Mouse (Mus musculus) right cerebral cortex, postnatal 36 days (tissue): Measurements from ENCODE around the gene Apobec1.
"Not testable (repeated sequence)": the region's sequence is repeated elsewhere in the genome, so short reads cannot be mapped to it uniquely, and the experiment has no call there.

Source experiments
- DNase-seq, 2 experiments: peaks; one replicate each; pipeline ENCODE4 v3.0.0; 2022; ENCODE audit warnings: low spot score in 2 of 2, mixed read lengths in 1 of 2

The Apobec1 gene

DNA sequence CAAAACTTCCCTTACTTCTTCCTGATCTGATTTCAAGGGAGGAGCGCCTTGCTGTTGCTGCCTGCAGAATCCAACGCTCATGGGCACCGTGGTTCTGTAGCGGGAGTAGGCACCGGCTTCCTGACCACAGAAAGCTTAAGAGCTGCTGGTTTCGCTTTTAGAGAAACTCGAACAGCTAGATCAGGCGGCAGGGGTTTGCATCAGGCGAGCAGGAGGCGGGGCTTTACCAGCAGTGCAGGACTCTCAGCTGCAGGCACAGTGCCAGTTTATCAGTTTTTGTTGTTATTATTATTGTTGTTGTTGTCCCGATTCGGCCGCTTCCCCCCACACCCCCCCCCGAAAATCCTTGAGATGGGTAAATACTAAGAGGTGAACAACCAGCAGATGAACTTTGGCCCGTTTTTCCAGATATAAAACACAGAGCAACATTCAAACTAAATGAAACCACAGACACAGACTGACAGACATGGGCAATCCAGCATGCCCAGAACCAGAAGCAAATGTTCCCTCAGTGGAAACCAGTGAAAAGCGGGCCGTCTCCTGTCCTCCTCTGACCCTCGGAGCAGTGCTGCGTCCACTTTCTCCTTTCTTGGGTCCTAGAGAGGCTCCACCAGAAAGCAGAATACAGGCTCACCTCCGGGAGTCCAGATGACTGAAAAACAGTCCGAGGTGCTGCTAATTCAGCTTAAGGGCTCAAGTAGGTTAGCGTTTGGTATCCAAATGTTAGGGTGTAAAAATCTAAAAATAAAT, at the start of gene Apobec1:
Apobec1 (minus strand) TSS at position 203 of the 750 bp plus-strand sequence.
- DNase-seq = peak; percentile 8 to 12

DNA sequence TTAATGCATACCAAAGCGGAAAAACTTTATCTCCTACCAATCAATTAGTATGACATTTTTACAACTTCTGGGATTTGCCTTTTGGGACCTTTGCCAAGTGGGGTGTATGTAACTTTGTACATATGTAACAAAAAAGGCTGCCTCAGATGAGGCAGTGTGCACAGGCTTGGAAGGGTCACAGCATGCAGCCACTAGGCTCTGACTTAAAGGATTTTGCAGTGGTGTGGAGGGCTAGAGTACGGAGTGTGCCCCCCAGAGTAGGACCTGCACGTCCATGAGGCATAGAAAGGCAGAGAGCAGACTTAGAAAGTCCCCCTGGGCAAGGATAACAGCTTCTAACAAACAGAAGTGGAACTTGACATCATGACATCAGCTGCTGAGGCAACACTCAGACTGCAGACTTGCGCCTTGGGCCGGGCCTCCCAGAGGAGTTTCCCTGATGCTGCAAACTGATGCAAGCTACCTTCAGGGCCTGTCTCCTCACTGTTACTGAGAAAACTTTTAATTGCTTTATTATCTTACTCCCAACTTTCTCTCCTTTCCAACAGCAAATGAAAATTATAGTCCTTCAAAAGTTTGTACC, 48.2 kb upstream of the Apobec1 start:
- no peak for DNase-seq

DNA sequence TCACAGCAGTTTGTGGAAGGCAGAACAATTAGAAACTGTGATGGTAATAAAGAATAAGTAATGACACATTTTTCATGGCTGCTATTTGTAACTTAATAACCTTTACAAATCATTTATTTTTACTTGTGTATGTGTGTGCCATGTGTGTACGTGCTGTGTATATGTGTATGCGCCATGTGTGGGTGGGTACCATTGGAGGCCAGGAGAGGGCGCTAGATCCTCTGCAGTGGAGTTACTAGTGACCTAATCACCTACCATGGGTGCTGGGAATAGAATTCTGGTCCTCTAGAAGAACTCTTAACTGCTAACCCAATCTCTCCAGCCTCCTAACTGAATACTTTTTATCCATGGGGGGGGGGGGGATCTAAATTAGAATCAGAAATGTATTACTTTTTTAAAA, 47.7 kb upstream of the Apobec1 start:
- DNase-seq = no peak

DNA sequence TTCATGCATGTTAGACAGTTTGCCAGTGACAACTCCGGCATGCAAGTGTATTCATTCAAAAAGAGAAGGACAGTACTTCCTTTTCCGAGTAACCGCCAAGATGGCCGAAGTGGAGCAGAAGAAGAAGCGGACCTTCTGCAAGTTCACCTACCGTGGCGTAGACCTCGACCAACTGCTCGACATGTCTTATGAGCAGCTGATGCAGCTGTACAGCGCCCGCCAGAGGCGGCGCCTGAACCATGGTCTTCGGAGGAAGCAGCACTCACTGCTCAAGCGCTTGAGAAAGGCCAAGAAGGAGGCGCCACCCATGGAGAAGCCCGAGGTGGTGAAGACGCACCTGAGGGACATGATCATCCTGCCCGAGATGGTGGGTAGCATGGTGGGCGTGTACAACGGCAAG, 42.0 kb upstream of the Apobec1 start:
- not testable (repeated sequence) for DNase-seq

DNA sequence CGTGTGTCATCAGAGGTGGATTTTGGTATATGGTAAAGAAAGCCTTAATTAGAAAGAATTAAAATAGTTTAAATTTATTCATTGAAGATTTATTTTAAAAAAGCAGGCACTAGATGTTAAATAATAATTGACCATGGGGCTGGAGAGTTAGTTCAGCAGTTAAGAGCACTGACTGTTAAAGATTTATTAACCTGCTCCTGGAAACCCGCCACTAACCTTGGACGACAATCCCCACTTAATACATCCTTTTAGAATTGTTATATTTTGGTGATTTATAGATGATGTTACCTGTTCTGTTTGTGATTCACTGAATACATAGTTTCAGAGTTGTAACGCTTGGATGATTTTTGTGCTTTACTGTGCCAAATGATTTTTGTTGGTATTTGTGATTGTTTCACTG, 35.3 kb upstream of the Apobec1 start:
- not testable (repeated sequence) for DNase-seq

DNA sequence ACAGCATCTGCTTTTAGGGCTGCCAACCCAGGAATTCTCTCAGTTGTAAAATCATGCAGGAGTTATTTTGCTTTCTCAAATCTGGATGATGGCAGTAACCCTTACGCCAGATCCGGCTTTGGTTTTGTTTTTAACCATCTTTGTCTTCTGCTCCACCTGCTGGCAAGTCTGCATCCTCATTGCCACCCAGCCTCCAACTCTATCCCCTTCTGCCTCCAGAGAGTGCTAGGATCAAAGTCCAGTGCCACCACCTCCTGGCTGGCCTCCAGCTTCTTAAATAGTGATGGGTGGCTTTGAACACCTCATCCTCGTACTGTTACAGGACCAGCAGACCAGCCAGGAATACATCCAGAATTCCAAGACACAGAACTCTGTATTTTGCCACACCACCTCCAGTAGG, 34.4 kb upstream of the Apobec1 start:
- no peak for DNase-seq

DNA sequence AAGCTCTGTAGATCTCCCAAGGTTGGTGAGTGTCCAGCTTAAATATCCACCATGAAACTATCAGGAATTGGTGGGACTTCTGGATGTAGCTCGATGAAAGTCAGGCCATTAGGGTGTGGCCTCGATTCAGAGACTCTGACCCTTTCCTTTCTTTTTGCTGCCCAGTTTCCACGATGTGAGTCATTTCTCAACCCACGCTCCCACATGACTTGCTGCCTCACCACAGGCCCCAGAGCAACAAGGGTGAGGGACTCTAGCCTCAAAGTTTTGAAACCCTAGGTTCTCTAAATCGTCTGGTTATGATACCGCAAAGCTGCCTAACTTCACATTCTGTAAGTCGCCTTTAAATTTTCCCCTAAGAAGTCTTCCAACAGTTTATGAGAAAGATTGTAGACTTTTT, 33.1 kb upstream of the Apobec1 start:
- no peak for DNase-seq

DNA sequence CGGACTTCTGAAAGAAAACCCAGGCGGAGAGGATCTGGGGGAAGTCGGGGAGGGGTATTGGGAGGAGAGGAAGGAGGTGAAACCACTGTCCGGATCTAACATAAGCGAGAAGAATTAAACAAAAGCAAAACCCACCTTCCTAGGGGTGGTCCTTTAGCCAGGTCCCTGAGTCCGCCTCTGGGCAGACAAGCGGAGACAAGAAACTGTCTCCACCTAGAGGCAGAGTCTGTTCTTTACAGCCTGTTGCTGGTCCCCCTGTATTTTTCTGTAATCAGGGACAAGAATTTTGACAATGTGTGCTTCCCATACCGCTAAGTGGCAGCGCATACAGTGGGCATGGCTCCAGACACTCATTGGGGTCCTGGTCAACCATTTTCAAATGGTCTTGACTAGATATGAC, 31.2 kb upstream of the Apobec1 start:
- no peak for DNase-seq

DNA sequence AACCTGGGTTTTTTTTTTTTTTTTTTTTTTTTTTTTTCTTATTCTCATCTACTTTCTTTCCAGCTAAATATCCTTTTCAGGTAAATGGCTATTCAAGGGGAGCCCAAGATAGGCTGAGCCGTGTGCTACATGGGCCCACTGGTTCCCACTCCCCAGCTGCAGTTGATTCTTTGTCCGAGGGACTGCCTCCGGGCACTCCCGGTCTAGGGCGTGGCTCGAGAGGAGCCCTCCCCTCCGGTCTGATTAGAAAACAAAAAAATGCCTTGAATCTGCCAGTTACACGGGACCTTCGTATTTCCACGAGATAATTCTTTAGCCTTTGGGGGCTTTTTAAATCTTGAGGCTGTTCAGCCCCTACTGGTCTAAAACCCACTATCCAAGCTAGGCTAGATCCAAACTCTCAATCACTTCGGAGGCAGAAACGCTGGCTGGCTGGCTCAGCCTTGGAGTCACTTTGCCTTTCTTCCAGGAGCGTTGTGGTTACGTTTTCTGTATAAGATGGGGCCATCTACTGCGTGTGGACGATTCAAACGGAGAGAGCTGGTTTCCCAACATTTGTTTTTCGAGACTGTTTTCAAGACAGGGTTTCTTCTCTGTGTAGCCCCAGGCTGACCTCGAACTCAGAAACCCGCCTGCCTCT, 25.3 kb upstream of the Apobec1 start:
- DNase-seq = no peak

DNA sequence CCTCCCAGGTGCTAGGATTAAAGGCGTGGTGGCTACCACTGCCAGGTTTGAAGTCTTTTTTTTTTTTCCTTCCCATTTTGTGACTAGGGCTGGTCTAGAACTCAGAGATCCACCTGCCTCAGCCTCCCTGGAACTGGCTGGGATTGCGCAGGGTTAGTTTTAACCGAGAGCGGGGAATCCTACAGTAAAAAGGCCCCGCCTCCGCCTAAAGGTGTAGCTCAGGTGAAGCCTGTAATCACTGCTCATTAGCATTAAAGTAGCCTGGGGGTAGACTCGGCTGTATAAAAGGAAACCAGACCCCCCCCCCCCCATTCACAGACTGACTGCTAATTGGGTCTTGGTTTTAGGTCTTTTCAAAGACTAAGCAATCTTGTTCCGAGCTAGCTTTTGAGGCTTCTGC, 23.9 kb upstream of the Apobec1 start, which contains the start of gene Dppa3:
Dppa3 (plus strand) TSS at position 301 of the 400 bp plus-strand sequence.
- no peak for DNase-seq

DNA sequence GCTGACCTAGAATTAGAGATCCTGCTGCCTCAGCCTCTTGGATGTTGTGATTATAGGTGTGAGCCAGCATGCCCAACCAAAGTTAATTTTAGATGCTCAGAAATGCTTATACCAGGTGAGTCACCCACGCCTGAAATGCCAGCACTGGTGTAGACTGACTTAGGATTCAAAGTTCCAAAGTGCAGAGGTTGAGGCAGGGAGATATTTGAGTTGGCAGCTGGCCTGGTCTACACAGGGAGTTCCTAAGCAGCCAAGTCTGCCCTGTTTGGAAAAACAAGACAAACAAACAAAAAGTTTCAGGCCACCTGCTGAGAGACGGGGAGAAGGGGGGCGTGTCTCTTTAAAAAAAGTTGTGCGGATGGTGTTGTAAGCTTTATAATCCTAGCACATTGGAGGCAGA, 22.9 kb upstream of the Apobec1 start:
- DNase-seq = no peak

DNA sequence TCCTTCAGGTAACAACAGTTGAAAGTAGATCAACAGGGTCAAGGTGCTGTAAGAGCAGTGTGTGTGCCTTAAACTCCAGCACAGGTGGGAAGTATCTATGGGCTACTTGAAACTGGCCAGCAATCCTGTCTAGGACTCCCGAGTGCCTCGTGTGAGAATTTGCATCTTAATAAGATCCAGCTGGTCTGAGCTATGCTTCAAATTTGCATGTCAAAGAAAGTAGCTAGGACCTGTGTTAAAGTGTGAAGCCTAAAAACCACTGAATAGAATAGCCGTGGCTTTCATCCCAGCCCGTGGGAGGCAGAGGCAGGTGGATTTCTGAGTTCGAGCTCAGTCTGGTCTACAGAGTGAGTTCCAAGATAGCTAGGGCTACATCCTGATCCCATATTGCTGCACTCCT, 22.2 kb upstream of the Apobec1 start:
- DNase-seq = no peak

DNA sequence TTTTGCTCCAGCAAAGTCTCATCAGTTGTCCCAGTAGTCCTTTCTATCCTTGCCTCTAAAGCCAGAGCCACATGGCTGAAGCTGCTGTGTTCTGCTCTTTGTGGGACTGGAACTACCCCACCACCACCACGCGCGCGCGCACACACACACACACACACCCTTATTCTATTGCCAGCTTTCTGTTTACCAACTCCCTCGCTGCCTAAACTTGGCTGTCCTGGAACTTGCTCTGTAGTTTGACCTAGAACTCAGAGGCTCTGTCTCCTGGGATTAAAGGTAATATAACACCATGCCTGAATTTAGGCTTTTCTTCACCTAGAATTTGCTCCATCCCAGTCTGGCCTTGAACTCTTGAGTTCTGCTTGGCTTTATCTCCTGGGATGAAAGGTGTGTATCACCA, 18.8 kb upstream of the Apobec1 start:
- DNase-seq = no peak

DNA sequence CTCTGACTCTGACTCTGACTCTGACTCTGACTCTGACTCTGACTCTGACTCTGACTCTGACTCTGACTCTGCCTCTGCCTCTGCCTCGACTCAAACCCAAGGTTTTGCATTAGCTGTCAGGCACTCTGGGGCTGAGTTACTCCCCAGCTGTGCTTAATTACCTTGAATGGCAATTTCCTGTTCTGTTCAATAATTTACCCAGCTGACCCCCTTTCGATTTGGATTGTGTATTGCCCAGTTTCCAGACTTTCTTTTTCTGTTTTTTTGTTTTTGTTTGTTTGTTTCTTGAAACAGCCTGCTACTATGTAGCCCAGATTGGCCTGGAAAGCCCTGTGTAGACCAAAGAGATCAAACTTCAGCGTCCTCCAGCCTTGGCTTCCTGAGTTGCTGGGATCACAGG, 13.8 kb upstream of the Apobec1 start:
- DNase-seq = no peak

DNA sequence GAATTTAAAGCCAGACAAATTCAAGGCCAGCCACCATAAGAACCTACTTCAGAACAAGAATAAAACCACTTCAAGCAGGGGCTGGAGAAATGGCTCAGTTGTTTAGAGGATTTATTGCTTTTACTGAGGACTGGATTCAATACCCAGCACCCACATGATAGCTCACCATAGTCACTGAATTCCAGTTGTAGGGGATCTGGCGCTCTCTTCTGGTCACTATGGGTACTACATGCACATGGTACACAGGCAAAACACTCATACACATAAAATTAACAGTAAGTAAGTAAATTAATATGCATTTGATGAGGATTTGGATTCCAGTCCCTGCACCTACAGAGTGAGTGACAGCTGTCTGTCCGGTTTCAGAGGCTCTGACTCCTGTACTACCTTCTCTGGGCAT, 11.8 kb upstream of the Apobec1 start:
- DNase-seq = no peak

DNA sequence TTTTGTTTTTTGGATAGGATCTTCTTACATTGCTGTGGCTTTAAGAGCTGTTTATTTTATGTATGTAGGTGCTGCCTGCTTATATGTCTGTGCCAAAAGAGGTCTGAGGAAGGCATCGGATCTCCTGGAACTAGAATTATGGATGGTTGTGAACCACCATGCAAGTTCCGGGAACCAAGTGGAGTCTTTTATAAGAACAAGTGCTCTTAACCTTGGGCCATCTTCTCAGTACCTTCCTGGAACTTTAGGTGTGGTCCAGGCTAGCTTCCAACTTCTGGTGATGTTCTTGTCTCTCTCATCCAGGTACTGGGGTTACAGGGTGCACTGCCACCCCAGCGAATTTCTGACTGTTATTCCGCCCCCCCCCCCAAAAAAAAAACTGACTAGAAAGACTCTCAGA, 10.2 kb upstream of the Apobec1 start:
- DNase-seq = no peak

DNA sequence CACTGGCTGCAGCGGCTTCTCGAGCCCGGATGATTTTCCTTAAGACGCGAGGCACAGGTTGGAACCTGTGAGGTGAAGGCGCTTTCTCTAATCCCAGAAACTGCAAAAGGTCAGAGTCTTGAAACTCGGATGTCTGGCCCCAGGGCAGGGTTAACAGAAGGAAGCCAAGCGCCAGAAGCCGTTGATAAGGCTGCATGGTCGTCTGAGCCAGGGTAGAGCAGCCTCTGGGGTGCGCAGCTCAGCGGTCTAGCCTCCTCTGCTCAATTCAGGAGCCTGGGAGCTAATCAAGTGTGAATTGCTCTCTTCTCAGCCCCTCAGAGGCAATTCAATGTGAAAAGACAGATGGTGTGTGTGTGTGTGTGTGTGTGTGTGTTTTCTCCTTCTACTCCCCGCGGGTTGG, 7.5 kb upstream of the Apobec1 start, which contains the start of gene Gdf3:
Gdf3 (minus strand) TSS at position 317 of the 400 bp plus-strand sequence.
- DNase-seq = no peak

DNA sequence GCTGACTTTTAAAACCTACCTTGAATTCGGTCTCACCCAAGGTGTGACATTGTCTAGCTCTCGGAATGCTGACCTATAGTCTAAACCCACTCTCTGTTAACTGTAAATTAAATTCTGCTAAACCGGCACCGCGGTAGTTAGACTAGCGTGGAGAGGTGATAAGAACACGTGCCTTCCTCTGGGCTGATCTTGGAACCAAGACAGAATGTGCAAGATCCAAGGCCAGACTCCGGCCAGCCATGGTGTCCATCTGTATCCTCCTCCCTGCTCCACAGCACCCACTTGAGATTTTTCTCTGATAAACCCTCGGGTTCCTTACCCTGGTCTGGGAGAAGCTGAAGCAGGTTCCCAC, 7.1 kb upstream of the Apobec1 start:
- DNase-seq = no peak

DNA sequence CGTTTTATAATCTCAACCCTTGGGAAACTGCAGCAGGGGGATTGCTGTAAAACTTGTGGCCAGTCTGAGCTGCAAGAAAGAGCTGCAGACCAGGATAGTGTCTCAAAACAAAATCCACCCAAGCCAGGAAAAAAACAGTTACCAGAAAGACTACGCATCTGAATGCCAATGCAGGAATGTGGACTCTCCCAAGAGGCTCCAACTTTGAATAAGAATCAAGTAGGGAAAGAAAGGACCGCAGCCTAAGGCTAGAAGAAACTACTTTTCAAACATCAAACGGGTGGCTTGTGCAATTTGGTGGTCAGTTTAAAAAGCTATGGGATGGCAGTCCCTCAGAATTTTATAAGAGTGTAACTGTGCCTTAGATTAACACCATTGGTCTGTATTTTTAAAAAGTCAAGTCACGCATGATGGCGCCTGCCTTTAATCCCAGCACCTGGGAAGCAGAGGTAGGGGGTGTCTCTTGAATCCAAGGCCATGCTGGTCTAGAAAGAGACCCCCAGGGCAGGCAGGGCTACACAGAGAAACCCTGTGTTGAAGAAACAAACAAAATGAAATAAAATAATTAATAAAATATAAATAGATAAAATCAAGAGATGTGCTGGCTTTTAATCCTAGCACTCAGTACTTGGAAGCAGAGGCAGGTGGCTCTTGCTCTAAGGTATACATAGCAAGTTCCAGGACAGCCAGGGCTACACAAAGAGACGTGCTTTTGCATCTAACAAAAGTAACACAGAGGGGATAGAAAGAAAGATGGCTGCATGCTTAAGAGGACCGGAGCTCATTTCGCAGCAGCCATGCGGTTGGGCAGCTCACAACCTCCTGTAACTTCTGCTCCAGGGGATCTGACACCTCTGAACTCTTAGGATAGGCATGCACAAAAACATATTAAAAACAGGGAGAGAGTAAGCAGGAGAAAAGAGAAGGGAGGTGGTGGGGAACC, 6.5 kb upstream of the Apobec1 start:
- no peak for DNase-seq

DNA sequence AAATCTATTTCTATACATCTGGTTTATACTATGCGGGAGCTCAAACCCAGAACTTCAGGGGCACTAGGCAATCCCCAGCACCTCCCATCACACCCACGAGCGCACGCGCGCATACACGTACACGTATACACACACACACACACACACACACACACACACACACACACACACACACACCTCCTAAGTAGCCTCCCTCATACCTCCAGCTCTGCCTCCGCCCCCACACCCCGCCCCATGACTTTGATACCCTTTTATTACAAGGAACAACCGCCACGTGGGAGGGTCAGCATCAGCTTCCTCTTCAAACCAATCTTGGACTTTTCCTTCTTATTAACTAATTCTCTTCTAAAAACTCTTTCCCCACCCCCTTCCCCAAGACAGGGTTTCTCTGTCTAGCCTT, 5.5 kb upstream of the Apobec1 start:
- DNase-seq = no peak

DNA sequence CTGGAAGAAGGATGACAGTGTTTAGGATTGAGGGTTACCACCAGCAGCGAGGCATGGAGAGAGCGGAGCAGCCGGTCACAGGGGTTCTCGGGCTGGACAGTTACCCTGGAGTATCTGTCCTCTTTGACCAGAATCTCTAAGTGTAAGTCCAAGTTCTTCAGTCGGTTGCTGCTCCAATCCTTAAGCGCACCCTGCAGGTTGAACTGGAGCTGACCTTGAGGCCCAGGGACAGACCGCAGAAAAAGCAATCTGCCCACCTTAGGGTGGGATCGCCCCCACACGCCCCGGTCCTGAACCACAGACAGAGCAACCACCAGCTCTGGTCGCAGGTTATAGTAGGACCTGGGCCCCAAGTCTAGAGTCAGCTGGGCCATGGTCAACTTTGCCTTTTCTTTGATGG, 4.4 kb upstream of the Apobec1 start:
- DNase-seq = no peak

DNA sequence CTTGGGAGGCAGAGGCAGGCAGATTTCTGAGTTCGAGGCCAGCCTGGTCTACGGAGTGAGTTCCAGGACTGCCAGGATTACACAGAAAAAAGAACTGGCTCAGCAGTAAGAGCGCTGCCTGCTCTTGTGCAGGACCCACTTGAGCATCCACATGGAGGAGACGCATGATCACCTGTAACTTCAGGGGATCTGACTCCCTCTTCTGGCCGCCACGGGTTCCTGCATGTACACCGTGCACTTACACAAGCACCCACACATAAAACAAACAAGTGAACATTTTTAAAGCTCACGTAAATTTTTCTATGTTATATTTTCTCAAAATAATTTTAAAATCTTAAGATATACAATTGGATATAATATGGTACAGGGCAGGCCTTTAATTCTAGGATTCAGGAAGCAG, 3.2 kb upstream of the Apobec1 start:
- no peak for DNase-seq
